Mouse (Mus musculus) small intestine, adult 2 months (tissue): ENCODE results near the gene Setx.

Source experiments
- CTCF ChIP-seq: fragments of 200-500 bp; IDR thresholded peaks from 2 replicates; pipeline ENCODE4 v1.5.1; 2012; ENCODE audit warnings: low read depth, mild to moderate bottlenecking, control low read depth, inconsistent platforms, low read length, moderate library complexity, mixed read lengths; ENCODE audit not compliant: insufficient replicate concordance, insufficient read length; ENCODE audit errors: extremely low read depth
- POLR2A ChIP-seq: fragments of 200-500 bp; IDR thresholded peaks from 2 replicates; pipeline ENCODE4 v1.6.1; 2012; ENCODE audit warnings: low read depth, mild to moderate bottlenecking, control low read depth, inconsistent platforms, low read length, moderate library complexity

GRCm38 (mm10) chr2:29216286-29217012, 92.5 kb downstream of the Setx start:
- peak; percentile 23; the same call in 1 of the 2 replicates for TF ChIP-seq CTCF
- no peak for TF ChIP-seq POLR2A
